Mouse (Mus musculus): ENCODE results near the gene Ephb1. TPM values are rescaled to one million over a fixed set of nuclear protein-coding genes. Genes with fewer than 3 reads are reported as not detected.

Gene Ephb1
- polyA plus RNA-seq, 1 experiment from 2014 or later = 6.1 TPM

DNA sequence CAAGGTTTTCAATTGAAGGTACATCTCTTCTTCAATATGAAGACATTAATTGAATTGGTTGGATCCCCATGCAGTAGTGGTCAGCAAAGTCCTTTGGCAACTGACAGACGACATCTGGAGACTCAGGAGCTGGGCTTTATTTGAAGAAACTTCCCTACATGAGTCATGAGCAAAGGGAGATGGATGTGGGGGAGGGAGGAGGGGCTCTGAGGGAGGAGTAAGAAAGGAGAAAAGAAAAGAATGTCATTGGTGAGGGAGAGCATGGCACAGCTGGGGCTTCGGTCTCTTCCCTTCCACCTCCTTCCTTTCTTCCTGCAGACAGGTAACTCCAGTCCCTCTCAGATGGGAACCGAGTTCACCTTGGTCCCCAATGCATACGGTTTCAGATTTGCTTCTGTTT is 431.6 kb downstream of the Ephb1 start:
- Histone ChIP-seq H3K4me3 (no peak overlapping the region), H3K27me3 (replicated peaks; ENCODE audit: low read depth, poor library complexity, severe bottlenecking) (no peaks in the 10 kb centered on the region), H3K36me3 (replicated peaks) (no peaks in the 10 kb centered on the region), H3K27ac (replicated peaks) (no peak overlapping the region), H3K4me1 (no peaks in the 10 kb centered on the region), H3K9me3 (no peaks in the 10 kb centered on the region)
- WGBS = 88% methylated on average over 4 of the region's 4 CpGs
- DNase-seq (ENCODE audit: low spot score) = no peak

DNA sequence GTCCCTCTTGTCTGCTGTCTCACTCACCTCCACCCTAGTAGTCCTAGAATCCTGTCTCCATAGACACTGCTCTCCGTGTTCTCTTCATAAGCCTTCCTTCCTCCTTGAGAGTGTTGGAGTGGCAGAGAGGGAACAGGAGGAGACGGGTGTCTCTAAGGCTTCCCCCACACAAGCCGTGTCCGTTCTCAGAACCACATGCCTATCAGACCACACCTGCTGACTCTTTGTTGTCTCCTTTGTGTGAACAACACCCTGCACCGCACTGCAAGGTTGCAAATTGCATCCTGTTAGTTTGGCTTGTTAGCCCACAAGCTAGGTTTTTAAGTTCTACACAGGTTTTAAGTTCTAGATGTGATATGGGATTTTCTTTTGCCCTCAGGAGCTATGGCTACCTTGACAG is 435.2 kb downstream of the Ephb1 start:
- no peaks in the 10 kb centered on the region for H3K27me3 ChIP-seq (replicated peaks; ENCODE audit: low read depth, poor library complexity, severe bottlenecking)
- no peak overlapping the region for H3K27ac ChIP-seq (replicated peaks)
- no peak overlapping the region for H3K4me3 ChIP-seq
- H3K4me1 ChIP-seq = no peaks in the 10 kb centered on the region
- no peaks in the 10 kb centered on the region for H3K36me3 ChIP-seq (replicated peaks)
- no peaks in the 10 kb centered on the region for H3K9me3 ChIP-seq
- DNase-seq (ENCODE audit: low spot score) = no peak
- WGBS = 86% methylated on average over 5 of the region's 5 CpGs

DNA sequence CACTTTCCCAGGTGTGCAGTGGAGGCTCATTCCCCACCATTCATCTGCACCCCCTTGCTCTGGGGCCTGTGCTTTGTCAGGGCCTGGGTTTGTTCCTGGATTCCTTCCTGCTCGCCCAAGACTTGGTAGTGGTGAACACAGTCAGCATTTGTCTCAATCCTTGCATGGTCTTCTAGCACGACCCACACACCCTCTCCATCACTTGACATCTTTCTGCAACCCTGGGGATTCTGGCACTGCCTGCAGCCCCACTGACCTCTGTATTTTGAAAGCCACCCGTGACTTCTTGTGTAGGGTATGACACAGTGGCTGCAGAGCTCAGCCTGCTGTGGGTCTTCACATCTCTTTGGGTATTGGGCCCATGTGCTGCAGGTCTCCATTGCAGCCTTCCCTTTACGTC is 435.7 kb downstream of the Ephb1 start:
- Histone ChIP-seq H3K4me1 (no peaks in the 10 kb centered on the region), H3K36me3 (replicated peaks) (no peaks in the 10 kb centered on the region), H3K4me3 (no peak overlapping the region), H3K27ac (replicated peaks) (no peak overlapping the region), H3K27me3 (replicated peaks; ENCODE audit: low read depth, poor library complexity, severe bottlenecking) (no peaks in the 10 kb centered on the region), H3K9me3 (no peaks in the 10 kb centered on the region)
- no peak for DNase-seq (ENCODE audit: low spot score)
- WGBS = 79% methylated on average over 4 of the region's 4 CpGs

- H3K4me3 ChIP-seq = no peak overlapping the region
- H3K27ac ChIP-seq (replicated peaks) = no peak overlapping the region
- no peaks in the 10 kb centered on the region for H3K36me3 ChIP-seq (replicated peaks)
- H3K9me3 ChIP-seq = no peaks in the 10 kb centered on the region
- 0 out of 2 replicates have a peak, but pooled peaks cover 6% of the 10 kb centered on the region for H3K4me1 ChIP-seq
- no peaks in the 10 kb centered on the region for H3K27me3 ChIP-seq (replicated peaks; ENCODE audit: low read depth, poor library complexity, severe bottlenecking)
- WGBS = 83% methylated on average over 2 of the region's 2 CpGs
- DNase-seq (ENCODE audit: low spot score) = peak; percentile 3
Measured at GRCm38 (mm10) chr9:101915082-101915481, 439.4 kb downstream of the Ephb1 start.

GRCm38 (mm10) chr9:101911176-101911866 is 443.2 kb downstream of the Ephb1 start:
- WGBS = 65% methylated on average over 9 of the region's 9 CpGs
- peak; percentile 5 for DNase-seq (ENCODE audit: low spot score)
- Histone ChIP-seq H3K27ac (replicated peaks) (no peak overlapping the region), H3K27me3 (replicated peaks; ENCODE audit: low read depth, poor library complexity, severe bottlenecking) (no peaks in the 10 kb centered on the region), H3K4me3 (no peak overlapping the region), H3K4me1 (peaks cover 22% of the 10 kb centered on the region), H3K9me3 (no peaks in the 10 kb centered on the region), H3K36me3 (replicated peaks) (no peaks in the 10 kb centered on the region)

DNA sequence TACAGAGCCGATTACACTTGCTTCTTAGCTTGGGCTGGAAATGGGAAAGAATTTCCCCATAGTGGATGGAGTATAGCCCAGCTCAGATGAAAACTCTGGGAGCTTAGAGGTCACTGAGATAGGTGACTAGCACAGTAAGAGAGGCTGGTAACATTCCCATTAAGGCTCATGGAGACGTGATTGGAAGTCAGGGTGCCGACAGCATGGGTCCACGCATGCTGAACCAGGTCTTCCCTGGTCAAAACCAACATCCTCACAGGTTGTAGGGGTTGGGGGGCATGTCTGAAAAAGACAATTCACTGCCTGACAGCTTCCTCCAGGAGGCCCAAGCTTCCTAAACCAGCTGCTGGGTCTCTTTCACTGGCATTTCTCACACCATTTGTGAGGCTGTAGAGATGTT is 445.0 kb downstream of the Ephb1 start:
- 89% methylated on average over 4 of the region's 4 CpGs for WGBS
- H3K9me3 ChIP-seq = no peaks in the 10 kb centered on the region
- H3K4me1 ChIP-seq = peaks cover 22% of the 10 kb centered on the region
- no peak overlapping the region; the same call in 1 of the 2 replicates for H3K27ac ChIP-seq (replicated peaks)
- no peaks in the 10 kb centered on the region for H3K27me3 ChIP-seq (replicated peaks; ENCODE audit: low read depth, poor library complexity, severe bottlenecking)
- H3K4me3 ChIP-seq = no peak overlapping the region
- no peak for DNase-seq (ENCODE audit: low spot score)
- no peaks in the 10 kb centered on the region for H3K36me3 ChIP-seq (replicated peaks)

DNA sequence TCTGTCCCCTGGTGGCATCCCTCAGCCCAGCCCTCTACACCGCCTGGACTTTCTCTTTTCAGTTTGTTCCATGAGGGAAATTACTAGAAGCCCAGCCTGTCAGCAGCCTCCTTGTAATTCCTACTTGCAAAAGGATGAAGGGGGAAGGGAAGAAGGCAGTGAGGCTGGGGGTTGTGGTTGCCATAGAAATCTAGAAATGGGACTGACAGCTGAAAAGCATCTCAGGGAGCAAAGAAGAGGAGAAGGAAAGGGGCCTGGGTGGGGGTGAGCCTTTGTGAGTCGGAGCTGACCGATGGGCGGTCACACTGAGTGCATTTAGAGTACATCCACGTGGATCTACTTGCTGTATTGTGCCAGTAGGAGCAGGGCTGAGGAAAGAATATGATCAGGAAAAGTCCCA is 445.6 kb downstream of the Ephb1 start:
- Histone ChIP-seq H3K4me1 (peaks cover 22% of the 10 kb centered on the region), H3K27ac (replicated peaks) (peak overlapping the region; percentile 31; the same call in 1 of the 2 replicates), H3K9me3 (no peaks in the 10 kb centered on the region), H3K36me3 (replicated peaks) (no peaks in the 10 kb centered on the region), H3K27me3 (replicated peaks; ENCODE audit: low read depth, poor library complexity, severe bottlenecking) (no peaks in the 10 kb centered on the region), H3K4me3 (no peak overlapping the region)
- peak; percentile 21 for DNase-seq (ENCODE audit: low spot score)
- WGBS = 60% methylated on average over 5 of the region's 5 CpGs

GRCm38 (mm10) chr9:101907747-101908255 is 446.7 kb downstream of the Ephb1 start:
- H3K27me3 ChIP-seq (replicated peaks; ENCODE audit: low read depth, poor library complexity, severe bottlenecking) = no peaks in the 10 kb centered on the region
- peaks cover 22% of the 10 kb centered on the region for H3K4me1 ChIP-seq
- no peaks in the 10 kb centered on the region for H3K36me3 ChIP-seq (replicated peaks)
- H3K9me3 ChIP-seq = no peaks in the 10 kb centered on the region
- H3K4me3 ChIP-seq = no peak overlapping the region
- WGBS = 78% methylated on average over 6 of the region's 6 CpGs
- H3K27ac ChIP-seq (replicated peaks) = no peak overlapping the region
- no peak for DNase-seq (ENCODE audit: low spot score)

DNA sequence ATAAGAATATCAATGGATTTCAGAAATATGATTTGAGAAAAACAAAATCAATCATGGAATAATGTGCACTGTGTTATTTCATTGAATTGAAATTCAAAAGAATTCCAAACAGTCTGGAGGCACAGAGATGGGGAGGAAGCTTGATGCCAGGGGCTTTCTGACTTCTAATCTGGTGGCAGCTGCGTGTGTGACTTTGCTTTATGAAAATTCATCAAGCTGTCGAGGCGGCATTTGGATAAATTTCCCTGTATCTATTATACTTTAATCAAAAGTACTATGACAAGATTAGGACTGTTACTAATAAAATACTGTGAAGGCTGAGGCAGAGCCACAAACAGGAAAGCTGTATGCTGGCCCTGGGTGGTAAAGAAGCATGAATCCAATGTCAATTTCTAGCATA is 451.1 kb downstream of the Ephb1 start:
- WGBS = 90% methylated on average over 3 of the region's 3 CpGs
- no peak overlapping the region for H3K4me3 ChIP-seq
- no peaks in the 10 kb centered on the region for H3K36me3 ChIP-seq (replicated peaks)
- DNase-seq (ENCODE audit: low spot score) = no peak
- no peak overlapping the region for H3K27ac ChIP-seq (replicated peaks)
- no peaks in the 10 kb centered on the region for H3K9me3 ChIP-seq
- no peaks in the 10 kb centered on the region for H3K27me3 ChIP-seq (replicated peaks; ENCODE audit: low read depth, poor library complexity, severe bottlenecking)
- H3K4me1 ChIP-seq = peaks cover 3% of the 10 kb centered on the region

DNA sequence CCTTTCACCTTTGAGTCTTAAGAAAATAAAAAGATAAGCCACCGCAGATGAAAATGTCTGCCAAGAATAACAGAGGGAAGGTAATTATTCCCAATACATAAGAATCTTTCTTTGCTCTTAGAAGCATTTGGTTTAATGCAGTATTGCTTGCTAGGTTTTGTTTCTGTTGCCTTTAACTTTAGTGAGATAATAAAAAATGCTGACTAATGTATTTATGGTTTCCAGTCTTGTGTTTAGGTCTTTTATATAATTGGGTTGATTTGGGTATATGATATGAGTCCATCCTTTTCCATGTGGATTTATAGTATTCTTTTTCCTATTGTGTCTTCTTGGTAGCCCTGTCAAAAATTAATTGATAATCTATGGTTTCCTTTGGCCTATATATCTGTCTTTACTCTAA is 456.6 kb downstream of the Ephb1 start:
- Histone ChIP-seq H3K27me3 (replicated peaks; ENCODE audit: low read depth, poor library complexity, severe bottlenecking) (no peaks in the 10 kb centered on the region), H3K36me3 (replicated peaks) (no peaks in the 10 kb centered on the region), H3K9me3 (no peaks in the 10 kb centered on the region), H3K4me3 (no peak overlapping the region), H3K27ac (replicated peaks) (no peak overlapping the region), H3K4me1 (no peaks in the 10 kb centered on the region)
- 95% methylated on average over 1 of the region's 1 CpGs for WGBS
- DNase-seq (ENCODE audit: low spot score) = no peak

- no peaks in the 10 kb centered on the region for H3K9me3 ChIP-seq
- no peak overlapping the region for H3K4me3 ChIP-seq
- no peaks in the 10 kb centered on the region for H3K4me1 ChIP-seq
- no peak overlapping the region for H3K27ac ChIP-seq (replicated peaks)
- no peaks in the 10 kb centered on the region for H3K27me3 ChIP-seq (replicated peaks; ENCODE audit: low read depth, poor library complexity, severe bottlenecking)
- no peaks in the 10 kb centered on the region for H3K36me3 ChIP-seq (replicated peaks)
- WGBS = 67% methylated on average over 2 of the region's 2 CpGs
- DNase-seq (ENCODE audit: low spot score) = no peak
Measured at GRCm38 (mm10) chr9:101883295-101883694, 471.2 kb downstream of the Ephb1 start.

DNA sequence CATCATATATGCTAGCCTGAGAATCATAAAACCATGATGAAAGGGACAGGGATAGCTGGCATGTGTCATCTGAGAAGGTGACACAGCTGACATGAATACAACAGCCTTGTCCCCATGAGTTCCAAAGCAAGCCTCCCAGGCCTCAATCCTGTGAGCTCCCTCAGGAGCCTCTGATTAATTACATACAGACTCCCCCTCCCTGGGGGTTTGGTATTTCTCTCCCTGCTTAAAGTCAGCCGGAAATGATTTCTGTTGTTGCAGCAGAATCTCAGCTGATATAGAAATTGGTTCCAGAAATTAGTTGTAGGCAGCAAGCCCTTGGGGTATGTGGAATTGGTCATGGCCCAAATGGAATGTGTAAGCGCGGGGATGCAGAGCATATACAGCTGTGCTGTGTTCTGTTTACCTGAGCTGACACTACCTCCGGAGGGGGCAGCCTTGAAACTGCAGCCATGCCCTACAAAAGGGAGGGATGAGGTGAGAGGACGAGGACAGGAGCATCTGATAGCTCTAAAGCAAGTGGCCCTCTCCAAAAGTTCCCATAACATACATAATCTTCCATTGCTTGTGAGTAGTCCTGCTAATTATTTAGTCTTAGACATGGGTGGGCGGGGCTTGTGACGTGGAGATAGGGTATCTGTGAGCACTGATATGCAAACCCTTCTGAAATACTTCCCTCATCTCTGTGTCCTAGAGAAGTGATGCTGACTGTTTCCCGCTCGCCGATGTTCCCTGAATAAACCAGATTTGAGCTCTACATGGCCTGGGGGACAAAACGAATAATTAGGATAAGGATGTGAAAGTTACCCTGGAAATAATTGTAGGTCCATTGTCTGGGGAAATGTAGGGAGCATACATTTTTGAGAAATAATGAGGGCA is 477.1 kb downstream of the Ephb1 start:
- no peaks in the 10 kb centered on the region for H3K36me3 ChIP-seq (replicated peaks)

DNA sequence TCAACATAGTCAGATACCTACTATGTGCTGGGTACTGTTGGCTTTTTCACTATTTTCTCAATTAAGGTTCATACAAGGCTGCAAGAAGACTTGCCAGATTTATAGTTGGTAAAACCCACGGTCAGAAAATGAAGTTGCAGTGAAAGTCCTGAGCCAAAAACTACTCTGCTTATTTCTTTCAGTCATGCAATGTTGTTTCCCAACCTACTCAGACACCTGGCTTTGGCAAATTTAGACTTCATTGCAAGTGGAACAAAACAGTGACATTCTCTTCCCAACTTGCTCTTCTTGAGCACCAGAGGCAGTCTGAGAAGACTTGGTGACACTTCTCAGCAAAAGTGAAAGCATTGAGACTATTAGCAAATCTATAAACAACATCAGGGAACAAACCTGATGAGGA is 479.2 kb downstream of the Ephb1 start:
- Histone ChIP-seq H3K36me3 (replicated peaks) (no peaks in the 10 kb centered on the region), H3K4me1 (peaks cover 13% of the 10 kb centered on the region), H3K4me3 (no peak overlapping the region), H3K27me3 (replicated peaks; ENCODE audit: low read depth, poor library complexity, severe bottlenecking) (no peaks in the 10 kb centered on the region), H3K27ac (replicated peaks) (no peak overlapping the region), H3K9me3 (no peaks in the 10 kb centered on the region)
- 93% methylated on average over 1 of the region's 1 CpGs for WGBS
- no peak for DNase-seq (ENCODE audit: low spot score)

More for the DNA sequence above, 477.1 kb downstream of the Ephb1 start:
- H3K4me1 ChIP-seq = peaks cover 13% of the 10 kb centered on the region
- no peaks in the 10 kb centered on the region for H3K27me3 ChIP-seq (replicated peaks; ENCODE audit: low read depth, poor library complexity, severe bottlenecking)
- peak; percentile 31 for DNase-seq (ENCODE audit: low spot score)
- no peaks in the 10 kb centered on the region for H3K9me3 ChIP-seq
- 57% methylated on average over 11 of the region's 11 CpGs for WGBS
- H3K4me3 ChIP-seq = no peak overlapping the region
- H3K27ac ChIP-seq (replicated peaks) = no peak overlapping the region
